Mouse (Mus musculus): ENCODE results near the gene Skap1. TPM values are rescaled to one million over a fixed set of nuclear protein-coding genes. Genes with fewer than 3 reads are reported as not detected.

Gene Skap1
- polyA plus RNA-seq, 1 experiment from 2014 or later = 7.4 TPM

DNA sequence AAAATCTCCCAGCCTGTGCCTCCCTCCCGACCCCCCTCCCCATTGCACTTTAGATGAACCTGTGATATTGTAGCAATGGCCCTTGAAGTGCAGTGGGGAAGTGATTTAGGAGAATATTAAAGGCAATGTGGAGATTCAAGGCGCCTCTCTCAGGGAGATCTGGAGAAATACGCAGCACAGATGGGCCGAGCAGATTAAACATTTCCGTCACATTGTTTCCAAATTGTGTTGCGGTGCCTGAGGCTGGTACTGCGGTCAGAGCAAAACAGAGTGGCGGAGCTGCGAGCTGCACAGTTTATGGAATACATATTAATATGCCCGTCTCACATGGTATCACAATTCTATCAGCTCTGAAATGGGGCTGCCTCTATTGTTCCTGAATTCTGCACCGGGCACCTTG, 278.6 kb downstream of the Skap1 start:
- no peaks in the 10 kb centered on the region for H3K36me3 ChIP-seq (ENCODE audit: control insufficient read depth, insufficient read depth, low read length)
- H3K4me3 ChIP-seq (ENCODE audit: low read length) = no peak overlapping the region
- peak overlapping the region; percentile 2 for H3K4me2 ChIP-seq (ENCODE audit: low read length)
- no peaks in the 10 kb centered on the region for H3K27me3 ChIP-seq (replicated peaks; ENCODE audit: control insufficient read depth, insufficient read depth, low read length)
- no peaks in the 10 kb centered on the region for H3K9me3 ChIP-seq (ENCODE audit: control insufficient read depth, low read length)
- H3K27ac ChIP-seq (ENCODE audit: low read depth, low read length) = peak overlapping the region; percentile 81
- H3K9ac ChIP-seq (ENCODE audit: low read depth, low read length) = peak overlapping the region; percentile 11
- WGBS = 26% methylated on average over 11 of the region's 11 CpGs
- H3K4me1 ChIP-seq (ENCODE audit: control insufficient read depth, insufficient read depth, low read depth, low read length) = peaks cover 14% of the 10 kb centered on the region
- ATAC-seq = peak; percentile 38

DNA sequence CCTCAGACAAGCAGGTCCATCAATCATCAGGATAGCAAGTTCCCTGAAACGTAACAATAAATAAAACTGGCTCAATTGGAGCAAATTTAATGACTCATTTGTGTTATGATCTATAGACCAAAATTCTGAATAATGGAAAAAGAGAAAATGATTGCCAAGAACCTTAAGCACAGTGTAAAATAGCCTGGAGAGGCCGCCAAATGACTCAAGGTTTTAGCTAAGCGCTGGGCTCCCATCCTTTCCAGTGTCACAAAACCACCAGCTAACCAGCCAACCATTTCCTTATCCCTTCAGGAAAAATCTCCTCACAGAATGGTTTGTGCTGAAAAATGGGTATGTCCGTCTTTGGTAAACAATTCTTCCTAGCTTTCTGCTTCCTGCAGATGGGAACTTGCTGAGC, 279.5 kb downstream of the Skap1 start:
- H3K4me1 ChIP-seq (ENCODE audit: control insufficient read depth, insufficient read depth, low read depth, low read length) = peaks cover 14% of the 10 kb centered on the region

DNA sequence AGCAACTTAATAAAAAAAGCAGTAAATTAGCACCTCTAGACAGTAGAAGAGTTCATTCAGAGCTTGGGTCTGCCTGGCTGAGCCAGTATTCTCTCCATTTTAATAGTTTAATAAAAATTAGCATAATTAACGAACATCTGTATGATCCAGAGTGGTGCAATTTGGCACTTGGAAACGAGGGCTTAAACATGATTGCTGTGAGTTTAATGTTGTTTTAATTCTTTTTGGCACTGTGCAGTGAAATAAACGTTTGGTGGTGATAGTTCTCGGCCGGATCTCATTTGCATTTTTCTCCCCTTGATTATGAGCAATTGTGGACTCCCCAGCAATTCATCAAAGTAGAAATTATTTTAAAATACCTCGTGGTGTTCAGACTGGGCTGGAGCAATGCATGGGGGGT, 282.3 kb downstream of the Skap1 start:
- peaks cover 14% of the 10 kb centered on the region for H3K4me1 ChIP-seq (ENCODE audit: control insufficient read depth, insufficient read depth, low read depth, low read length)
- H3K4me2 ChIP-seq (ENCODE audit: low read length) = peak overlapping the region; percentile 28; the same call in 1 of the 2 replicates

More for the DNA sequence above, 279.5 kb downstream of the Skap1 start:
- no peaks in the 10 kb centered on the region for H3K36me3 ChIP-seq (ENCODE audit: control insufficient read depth, insufficient read depth, low read length)
- ATAC-seq = no peak
- no peak overlapping the region for H3K9ac ChIP-seq (ENCODE audit: low read depth, low read length)
- H3K4me2 ChIP-seq (ENCODE audit: low read length) = no peak overlapping the region
- H3K27ac ChIP-seq (ENCODE audit: low read depth, low read length) = peak overlapping the region; percentile 81
- no peaks in the 10 kb centered on the region for H3K9me3 ChIP-seq (ENCODE audit: control insufficient read depth, low read length)
- H3K27me3 ChIP-seq (replicated peaks; ENCODE audit: control insufficient read depth, insufficient read depth, low read length) = no peaks in the 10 kb centered on the region
- 74% methylated on average over 4 of the region's 4 CpGs for WGBS
- H3K4me3 ChIP-seq (ENCODE audit: low read length) = no peak overlapping the region

DNA sequence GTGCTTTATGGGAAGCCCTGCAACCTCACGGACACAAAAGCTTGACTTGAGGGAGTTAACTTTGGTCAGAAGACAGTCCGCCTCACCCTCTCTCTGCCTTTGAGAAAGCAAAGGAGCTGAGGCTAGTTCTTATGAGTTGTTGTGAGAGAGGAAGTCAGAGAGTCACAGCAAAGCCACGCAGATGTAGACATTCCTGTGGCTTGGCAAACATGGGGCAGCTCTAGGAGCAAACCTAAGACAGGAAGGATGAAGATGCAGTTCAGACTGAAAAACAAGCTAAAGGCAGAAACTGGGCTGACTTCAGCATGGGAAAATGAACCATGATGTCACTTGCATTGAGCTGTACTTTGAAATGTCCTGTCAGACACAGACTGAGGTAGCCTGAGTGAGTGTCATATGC, 283.2 kb downstream of the Skap1 start:
- H3K4me3 ChIP-seq (ENCODE audit: low read length) = no peak overlapping the region
- H3K4me2 ChIP-seq (ENCODE audit: low read length) = peak overlapping the region; percentile 28
- H3K36me3 ChIP-seq (ENCODE audit: control insufficient read depth, insufficient read depth, low read length) = no peaks in the 10 kb centered on the region
- H3K27me3 ChIP-seq (replicated peaks; ENCODE audit: control insufficient read depth, insufficient read depth, low read length) = no peaks in the 10 kb centered on the region
- no peaks in the 10 kb centered on the region for H3K9me3 ChIP-seq (ENCODE audit: control insufficient read depth, low read length)
- peaks cover 6% of the 10 kb centered on the region for H3K4me1 ChIP-seq (ENCODE audit: control insufficient read depth, insufficient read depth, low read depth, low read length)
- ATAC-seq = no peak
- WGBS = 57% methylated on average over 3 of the region's 3 CpGs
- H3K27ac ChIP-seq (ENCODE audit: low read depth, low read length) = peak overlapping the region; percentile 73
- H3K9ac ChIP-seq (ENCODE audit: low read depth, low read length) = no peak overlapping the region

More for the DNA sequence above, 282.3 kb downstream of the Skap1 start:
- Histone ChIP-seq H3K36me3 (ENCODE audit: control insufficient read depth, insufficient read depth, low read length) (no peaks in the 10 kb centered on the region), H3K9ac (ENCODE audit: low read depth, low read length) (no peak overlapping the region), H3K27me3 (replicated peaks; ENCODE audit: control insufficient read depth, insufficient read depth, low read length) (no peaks in the 10 kb centered on the region), H3K27ac (ENCODE audit: low read depth, low read length) (peak overlapping the region; percentile 73), H3K4me3 (ENCODE audit: low read length) (no peak overlapping the region), H3K9me3 (ENCODE audit: control insufficient read depth, low read length) (no peaks in the 10 kb centered on the region)
- ATAC-seq = 0 out of 2 replicates have a peak, but pooled peaks have one; percentile 55
- 34% methylated on average over 6 of the region's 6 CpGs for WGBS

DNA sequence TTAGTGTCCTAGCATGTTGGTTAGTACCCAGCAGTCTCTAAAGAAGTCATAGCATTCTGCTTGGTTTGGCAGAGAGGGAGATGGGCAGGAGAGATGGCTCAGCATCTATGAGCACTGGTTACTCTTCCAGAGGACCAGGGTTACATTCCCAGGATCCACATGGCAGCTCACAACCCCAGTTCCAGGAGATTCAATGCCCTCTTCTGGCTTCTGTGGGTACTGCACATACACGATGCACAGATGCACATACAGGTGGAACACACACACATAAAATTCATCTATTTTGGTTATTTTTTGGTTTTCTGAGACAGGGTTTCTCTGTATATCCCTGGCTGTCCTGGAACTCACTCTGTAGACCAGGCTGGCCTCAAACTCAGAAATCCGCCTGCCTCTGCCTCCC, 290.9 kb downstream of the Skap1 start:
- ATAC-seq = no peak
- Histone ChIP-seq H3K4me1 (ENCODE audit: control insufficient read depth, insufficient read depth, low read depth, low read length) (no peaks in the 10 kb centered on the region), H3K27ac (ENCODE audit: low read depth, low read length) (no peak overlapping the region), H3K9me3 (ENCODE audit: control insufficient read depth, low read length) (no peaks in the 10 kb centered on the region), H3K4me3 (ENCODE audit: low read length) (no peak overlapping the region), H3K9ac (ENCODE audit: low read depth, low read length) (no peak overlapping the region), H3K4me2 (ENCODE audit: low read length) (no peak overlapping the region), H3K27me3 (replicated peaks; ENCODE audit: control insufficient read depth, insufficient read depth, low read length) (no peaks in the 10 kb centered on the region), H3K36me3 (ENCODE audit: control insufficient read depth, insufficient read depth, low read length) (no peaks in the 10 kb centered on the region)
- 96% methylated on average over 2 of the region's 2 CpGs for WGBS

DNA sequence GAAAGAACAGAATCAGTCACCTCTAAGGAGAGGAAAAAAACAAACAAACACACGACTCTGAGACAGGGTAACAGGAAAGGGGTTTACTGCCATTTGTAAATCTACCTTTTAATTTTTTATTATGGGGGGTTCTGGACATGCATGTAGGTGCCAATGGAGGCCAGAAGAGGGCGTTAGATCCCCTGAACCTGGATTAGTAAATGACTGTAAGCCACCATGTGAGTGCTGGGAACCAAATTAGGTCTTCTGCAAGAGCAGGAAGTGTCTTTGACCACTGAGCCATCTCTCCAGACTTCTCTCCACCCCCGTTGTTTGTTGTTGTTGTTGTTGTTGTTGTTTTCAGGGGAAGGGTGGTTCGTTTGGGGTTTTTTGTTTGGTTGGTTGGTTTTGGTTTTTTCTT, 293.0 kb downstream of the Skap1 start:
- 0 out of 2 replicates have a peak, but pooled peaks cover under 1% of the 10 kb centered on the region for H3K4me1 ChIP-seq (ENCODE audit: control insufficient read depth, insufficient read depth, low read depth, low read length)
- H3K36me3 ChIP-seq (ENCODE audit: control insufficient read depth, insufficient read depth, low read length) = no peaks in the 10 kb centered on the region
- H3K4me3 ChIP-seq (ENCODE audit: low read length) = no peak overlapping the region
- 61% methylated on average over 4 of the region's 4 CpGs for WGBS
- H3K9me3 ChIP-seq (ENCODE audit: control insufficient read depth, low read length) = no peaks in the 10 kb centered on the region
- H3K27ac ChIP-seq (ENCODE audit: low read depth, low read length) = no peak overlapping the region
- H3K9ac ChIP-seq (ENCODE audit: low read depth, low read length) = no peak overlapping the region
- ATAC-seq = no peak
- H3K27me3 ChIP-seq (replicated peaks; ENCODE audit: control insufficient read depth, insufficient read depth, low read length) = no peaks in the 10 kb centered on the region
- no peak overlapping the region for H3K4me2 ChIP-seq (ENCODE audit: low read length)

DNA sequence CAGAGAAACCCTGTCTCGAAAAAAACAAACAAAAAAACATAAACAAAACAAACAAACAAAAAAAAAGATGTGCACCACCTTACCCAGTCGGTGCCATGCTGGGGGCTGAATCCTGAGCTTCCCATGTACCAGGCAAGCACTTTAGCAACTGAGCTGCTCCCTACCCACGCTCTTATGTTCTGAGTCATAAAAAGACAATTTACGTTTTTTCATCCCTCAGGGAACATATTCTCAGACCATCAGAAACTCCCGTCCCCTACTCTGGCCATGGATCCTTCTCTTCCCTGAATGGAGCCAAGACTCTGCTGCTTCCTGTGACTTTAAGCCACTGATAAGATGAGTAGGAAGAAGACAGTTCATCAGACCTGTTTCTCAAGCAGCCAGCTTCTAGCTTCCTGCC, 294.0 kb downstream of the Skap1 start:
- Histone ChIP-seq H3K27me3 (replicated peaks; ENCODE audit: control insufficient read depth, insufficient read depth, low read length) (no peaks in the 10 kb centered on the region), H3K9me3 (ENCODE audit: control insufficient read depth, low read length) (no peaks in the 10 kb centered on the region), H3K27ac (ENCODE audit: low read depth, low read length) (no peak overlapping the region), H3K9ac (ENCODE audit: low read depth, low read length) (no peak overlapping the region), H3K36me3 (ENCODE audit: control insufficient read depth, insufficient read depth, low read length) (no peaks in the 10 kb centered on the region), H3K4me1 (ENCODE audit: control insufficient read depth, insufficient read depth, low read depth, low read length) (peaks cover 9% of the 10 kb centered on the region), H3K4me2 (ENCODE audit: low read length) (no peak overlapping the region), H3K4me3 (ENCODE audit: low read length) (no peak overlapping the region)
- WGBS = 72% methylated on average over 5 of the region's 5 CpGs
- no peak for ATAC-seq

DNA sequence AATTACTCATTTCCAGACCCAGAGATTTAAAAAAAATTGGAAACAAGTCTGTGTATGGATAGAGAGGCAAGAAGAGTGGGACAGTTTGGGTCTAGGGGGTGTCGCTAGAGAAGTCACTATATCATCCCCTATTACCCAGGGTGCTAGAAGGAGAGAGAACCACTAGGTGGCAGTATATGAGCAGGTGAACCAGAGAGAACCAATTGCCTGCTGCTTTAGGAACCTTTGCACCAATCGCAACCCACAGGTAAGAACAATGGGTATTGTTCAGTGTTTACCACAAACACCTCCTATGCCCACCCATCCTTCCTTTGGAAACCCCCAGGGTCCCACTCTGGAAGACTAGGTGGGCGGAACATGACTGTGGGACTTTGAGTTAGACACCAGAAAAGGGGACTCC, 295.6 kb downstream of the Skap1 start:
- H3K27me3 ChIP-seq (replicated peaks; ENCODE audit: control insufficient read depth, insufficient read depth, low read length) = no peaks in the 10 kb centered on the region
- ATAC-seq = no peak
- peaks cover 22% of the 10 kb centered on the region for H3K4me1 ChIP-seq (ENCODE audit: control insufficient read depth, insufficient read depth, low read depth, low read length)
- H3K9me3 ChIP-seq (ENCODE audit: control insufficient read depth, low read length) = no peaks in the 10 kb centered on the region
- H3K4me2 ChIP-seq (ENCODE audit: low read length) = no peak overlapping the region
- no peaks in the 10 kb centered on the region for H3K36me3 ChIP-seq (ENCODE audit: control insufficient read depth, insufficient read depth, low read length)
- H3K4me3 ChIP-seq (ENCODE audit: low read length) = no peak overlapping the region
- WGBS = 38% methylated on average over 3 of the region's 3 CpGs
- H3K9ac ChIP-seq (ENCODE audit: low read depth, low read length) = no peak overlapping the region
- H3K27ac ChIP-seq (ENCODE audit: low read depth, low read length) = no peak overlapping the region

DNA sequence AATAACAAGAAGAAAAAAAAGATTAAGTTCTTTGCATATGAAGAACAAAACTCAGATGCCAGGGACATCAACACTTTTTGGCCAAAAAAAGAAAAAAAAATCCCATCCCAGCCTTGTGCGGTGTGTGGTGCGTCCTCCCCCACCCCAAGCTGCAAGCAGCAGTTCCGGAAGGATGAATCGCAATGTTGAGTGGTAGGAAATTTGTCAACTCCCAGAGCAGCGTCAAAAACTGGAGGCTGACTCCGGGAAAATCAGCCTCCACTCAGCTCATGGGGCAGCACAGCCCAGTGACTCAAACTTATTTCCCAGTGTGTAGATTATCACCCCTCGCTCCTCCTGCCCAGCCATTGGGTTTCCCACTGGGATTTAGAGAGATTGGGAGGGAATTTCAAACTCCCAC, 297.6 kb downstream of the Skap1 start:
- ATAC-seq = no peak
- Histone ChIP-seq H3K4me1 (ENCODE audit: control insufficient read depth, insufficient read depth, low read depth, low read length) (peaks cover 29% of the 10 kb centered on the region), H3K9me3 (ENCODE audit: control insufficient read depth, low read length) (no peaks in the 10 kb centered on the region), H3K27me3 (replicated peaks; ENCODE audit: control insufficient read depth, insufficient read depth, low read length) (no peaks in the 10 kb centered on the region), H3K4me2 (ENCODE audit: low read length) (no peak overlapping the region), H3K4me3 (ENCODE audit: low read length) (no peak overlapping the region), H3K36me3 (ENCODE audit: control insufficient read depth, insufficient read depth, low read length) (no peaks in the 10 kb centered on the region), H3K9ac (ENCODE audit: low read depth, low read length) (no peak overlapping the region; the same call in 1 of the 2 replicates), H3K27ac (ENCODE audit: low read depth, low read length) (no peak overlapping the region)
- 59% methylated on average over 7 of the region's 7 CpGs for WGBS
